Mouse (Mus musculus) liver, embryonic 14.5 days (tissue): ENCODE measurements at regions not wholly inside any gene's neighbourhood (a gene's known extent, or its start where the extent isn't known, plus 50 kb on each side); places are given as distances from the start of the nearest gene placed in this dataset. TPM values are rescaled to one million over a fixed set of nuclear protein-coding genes. Genes with fewer than 3 reads are reported as not detected.

Source experiments
- ATAC-seq: fragments of 200-750 bp; cut with Nextera tagmentation; 2 replicates; pipeline ENCODE4 v1.8.0; 2017; ENCODE audit warnings: moderate number of reproducible peaks, mild to moderate bottlenecking, moderate library complexity; ENCODE audit not compliant: insufficient read depth
- DNase-seq, 3 experiments: peaks; one replicate each; pipeline ENCODE4 v3.0.0-alpha.2; 2012 to 2013; ENCODE audit warnings: low read depth in 3 of 3, low spot score in 3 of 3
- H3K27ac ChIP-seq: fragments of 300-500 bp; sonication (generic); 2 replicates; pipeline ENCODE4 v1.5.1; 2014; ENCODE audit warnings: moderate library complexity, mild to moderate bottlenecking, control low read depth, inconsistent platforms
- H3K27me3 ChIP-seq: fragments of 300-500 bp; sonication (generic); 2 replicates; pipeline ENCODE4 v1.6.1; 2014; ENCODE audit warnings: mild to moderate bottlenecking, low read length, moderate library complexity; ENCODE audit not compliant: control insufficient read depth, insufficient read depth
- H3K36me3 ChIP-seq: fragments of 300-500 bp; sonication (generic); replicated peaks from 2 replicates; pipeline ENCODE4 v1.6.1; 2014; ENCODE audit warnings: low read depth; ENCODE audit not compliant: control insufficient read depth, insufficient read depth
- H3K4me1 ChIP-seq, 2 experiments: fragments of 200-500 bp in 1 of 2; fragments of 300-500 bp in 1 of 2; sonication (generic) in 1 of 2; replicated peaks; 2 replicates each; pipeline ENCODE4 v1.6.1; 2012 to 2014; ENCODE audit warnings: antibody characterized with exemption in 1 of 2, inconsistent platforms in 1 of 2, low read length in 1 of 2; ENCODE audit not compliant: control insufficient read depth in 2 of 2, insufficient read depth in 2 of 2
- H3K4me2 ChIP-seq: fragments of 300-500 bp; sonication (generic); 2 replicates; pipeline ENCODE4 v1.6.1; 2014; ENCODE audit warnings: low read depth, mild to moderate bottlenecking, control low read depth, moderate library complexity
- H3K4me3 ChIP-seq, 2 experiments: fragments of 200-500 bp in 1 of 2; fragments of 300-500 bp in 1 of 2; sonication (generic) in 1 of 2; 2 replicates each; pipeline ENCODE4 v1.5.1; 2012 to 2014; ENCODE audit warnings: low read depth in 2 of 2, low read length in 2 of 2, mild to moderate bottlenecking in 2 of 2, control low read depth in 1 of 2, inconsistent platforms in 1 of 2, moderate library complexity in 1 of 2; ENCODE audit not compliant: insufficient read depth in 1 of 2
- H3K9ac ChIP-seq: fragments of 300-500 bp; sonication (generic); replicated peaks from 2 replicates; pipeline ENCODE4 v1.6.1; 2014; ENCODE audit warnings: mild to moderate bottlenecking, control low read depth, moderate library complexity
- H3K9me3 ChIP-seq: fragments of 300-500 bp; sonication (generic); 2 replicates; pipeline ENCODE4 v1.6.1; 2016; ENCODE audit warnings: low read length, mixed read lengths; ENCODE audit not compliant: control insufficient read depth
- CTCF ChIP-seq: IDR thresholded peaks from 2 replicates; pipeline ENCODE4 v1.5.1; 2016; ENCODE audit warnings: antibody characterized with exemption, low read depth, control low read depth
- EP300 ChIP-seq: IDR thresholded peaks from 2 replicates; pipeline ENCODE4 v1.6.1; 2016; ENCODE audit warnings: antibody characterized with exemption, low read depth
- WGBS: fragments of 180-500 bp; shearing (Covaris S2); extraction: QIAGEN DNeasy Blood & Tissue Kit; methylation state at CpG from one replicate; pipeline ENCODE4 v1.1.7; 2014; ENCODE audit not compliant: insufficient replicate concordance; 5-methylcytosine and 5-hydroxymethylcytosine counted together
- microRNA-seq: library from miRNA; unstranded; fragments of <30 nt; microRNA quantifications from one replicate; pipeline ENCODE4, GENCODE M21; 2016

- DNase-seq (no peak), ATAC-seq (no peak)
- no peaks in the 10 kb centered on the region for H3K9me3 ChIP-seq
- H3K36me3 ChIP-seq, result no peaks in the 10 kb centered on the region
- no peak overlapping the region for H3K27ac ChIP-seq
- no peak overlapping the region for H3K4me3 ChIP-seq
- H3K27me3 ChIP-seq, result no peaks in the 10 kb centered on the region
- no peaks in the 10 kb centered on the region for H3K4me1 ChIP-seq
- no peak overlapping the region for H3K4me2 ChIP-seq
- 68% methylated on average over 3 of the region's 3 CpGs for WGBS
- TF ChIP-seq EP300, result no peak
- no peak for TF ChIP-seq CTCF
- no peak overlapping the region for H3K9ac ChIP-seq
These were observed 54.5 kb upstream of the Arg1 start for GRCm38 (mm10) chr10:24981763-24982162.

Small RNA genes lying in the stretch of these regions (microRNA-seq; reads per million reads assigned to microRNA genes)
- gene Gm22566, result not detected
